Mouse (Mus musculus): ENCODE data around the gene Gfer. TPM values are rescaled to one million over a fixed set of nuclear protein-coding genes. Genes with fewer than 3 reads are reported as not detected.

The Gfer gene
- polyA plus RNA-seq, 1 experiment from 2014 or later: 50.2 TPM

DNA sequence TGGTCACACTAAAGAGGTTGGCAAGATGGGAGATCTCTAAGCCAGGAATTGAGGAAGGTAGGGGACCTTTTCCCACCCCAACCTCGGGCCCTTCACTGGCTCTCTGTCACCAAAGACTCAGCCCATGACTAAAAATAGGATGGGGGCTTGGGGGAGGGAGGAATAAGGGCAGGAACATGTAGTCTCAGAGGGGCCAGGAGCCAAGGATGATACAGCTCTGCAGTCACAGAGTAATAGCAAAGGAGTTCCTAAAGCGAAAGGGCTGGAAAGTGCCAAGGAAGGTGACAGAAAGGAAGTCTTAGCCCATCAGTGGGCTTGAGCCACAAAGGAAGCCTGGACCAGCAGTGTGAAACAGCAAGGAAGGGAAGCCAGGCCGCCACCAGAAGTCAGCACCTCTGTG lies 44.1 kb downstream of the Gfer start:
- WGBS: 70% methylated on average over 3 of the region's 3 CpGs
- H3K9ac ChIP-seq: no peak overlapping the region
- no peaks in the 10 kb centered on the region for H3K9me3 ChIP-seq
- H3K4me1 ChIP-seq: peaks cover 10% of the 10 kb centered on the region
- no peak overlapping the region for H3K4me3 ChIP-seq (replicated peaks)
- H3K4me2 ChIP-seq: no peak overlapping the region
- no peak overlapping the region for H3K27ac ChIP-seq
- H3K36me3 ChIP-seq (replicated peaks): no peaks in the 10 kb centered on the region
- ATAC-seq (ENCODE audit: low FRiP score): no peak
- peaks cover 71% of the 10 kb centered on the region for H3K27me3 ChIP-seq

- no peaks in the 10 kb centered on the region for H3K36me3 ChIP-seq (replicated peaks)
- WGBS: 74% methylated on average over 4 of the region's 4 CpGs
- ATAC-seq (ENCODE audit: low FRiP score): no peak
- H3K4me2 ChIP-seq: peak overlapping the region; percentile 99
- peaks cover 60% of the 10 kb centered on the region for H3K27me3 ChIP-seq
- no peak overlapping the region for H3K9ac ChIP-seq
- H3K27ac ChIP-seq: no peak overlapping the region
- no peak overlapping the region for H3K4me3 ChIP-seq (replicated peaks)
- no peaks in the 10 kb centered on the region for H3K9me3 ChIP-seq
- peaks cover 10% of the 10 kb centered on the region for H3K4me1 ChIP-seq
These were observed 45.2 kb downstream of the Gfer start for GRCm38 (mm10) chr17:24650766-24651165.

DNA sequence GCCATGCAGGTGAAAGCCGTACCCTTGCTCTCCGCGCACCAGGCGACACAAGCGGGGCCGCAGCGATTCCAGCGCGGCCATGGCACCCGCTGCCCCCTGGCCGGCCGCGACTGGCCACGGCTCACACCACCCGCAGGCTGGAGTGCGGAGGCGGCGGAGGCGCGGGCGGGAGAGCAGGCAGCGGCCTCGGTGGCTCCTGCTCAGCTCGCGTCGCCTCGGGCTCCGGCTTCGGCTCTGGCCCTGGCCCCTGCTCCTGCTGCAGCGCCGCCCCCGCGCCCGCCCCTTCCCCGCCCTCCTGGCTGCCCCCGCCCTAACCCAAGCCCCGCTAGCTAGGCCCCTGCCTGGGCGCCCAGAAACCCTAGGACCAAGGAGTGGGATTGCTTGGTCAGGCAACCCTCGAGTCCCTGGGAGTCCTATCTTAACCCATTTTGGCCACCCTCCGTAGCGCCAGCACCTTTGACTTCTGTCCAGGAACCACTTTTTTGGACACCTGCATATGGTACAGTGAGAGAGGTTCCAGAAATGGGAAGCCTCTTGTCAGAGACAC lies 45.8 kb downstream of the Gfer start, which contains the start of gene Slc9a3r2:
Gene Slc9a3r2, minus strand, starts transcription at position 258 of the 547 bp plus-strand sequence.
- H3K27me3 ChIP-seq: peaks cover 60% of the 10 kb centered on the region
- H3K4me3 ChIP-seq (replicated peaks): peak within 1 kb of the TSS; percentile 66
- H3K36me3 ChIP-seq (replicated peaks): no peaks in the 10 kb centered on the region
- H3K4me2 ChIP-seq: peak within 1 kb of the TSS; percentile 99
- under 1% methylated on average over 25 of the region's 41 CpGs for WGBS
- H3K4me1 ChIP-seq: peaks cover 10% of the 10 kb centered on the region
- H3K9me3 ChIP-seq: no peaks in the 10 kb centered on the region
- no peak within 1 kb of the TSS for H3K27ac ChIP-seq
- peak; percentile 47 for ATAC-seq (ENCODE audit: low FRiP score)
- H3K9ac ChIP-seq: peak within 1 kb of the TSS; percentile 81

GRCm38 (mm10) chr17:24649581-24650069 lies 46.3 kb downstream of the Gfer start:
- Histone ChIP-seq H3K4me1 (peaks cover 10% of the 10 kb centered on the region), H3K27ac (no peak overlapping the region)

GRCm38 (mm10) chr17:24648731-24649377 lies 47.1 kb downstream of the Gfer start:
- H3K4me3 ChIP-seq (replicated peaks): no peak overlapping the region
- H3K4me2 ChIP-seq: peak overlapping the region; percentile 99
- 85% methylated on average over 9 of the region's 10 CpGs for WGBS
- no peaks in the 10 kb centered on the region for H3K9me3 ChIP-seq
- no peaks in the 10 kb centered on the region for H3K36me3 ChIP-seq (replicated peaks)
- H3K4me1 ChIP-seq: peaks cover 10% of the 10 kb centered on the region
- 0 out of 2 replicates have a peak overlapping the region, but pooled peaks have one; percentile 81 for H3K9ac ChIP-seq
- no peak for ATAC-seq (ENCODE audit: low FRiP score)
- H3K27me3 ChIP-seq: peaks cover 50% of the 10 kb centered on the region
- no peak overlapping the region for H3K27ac ChIP-seq

More at GRCm38 (mm10) chr17:24649581-24650069, 46.3 kb downstream of the Gfer start:
- Histone ChIP-seq H3K4me2 (peak overlapping the region; percentile 99), H3K36me3 (replicated peaks) (no peaks in the 10 kb centered on the region), H3K9ac (peak overlapping the region; percentile 81), H3K9me3 (no peaks in the 10 kb centered on the region), H3K4me3 (replicated peaks) (peak overlapping the region; percentile 66), H3K27me3 (peaks cover 56% of the 10 kb centered on the region)
- WGBS: 1% methylated on average over 33 of the region's 35 CpGs
- ATAC-seq (ENCODE audit: low FRiP score): peak; percentile 47

- H3K4me3 ChIP-seq (replicated peaks): no peak overlapping the region
- no peaks in the 10 kb centered on the region for H3K36me3 ChIP-seq (replicated peaks)
- no peak for ATAC-seq (ENCODE audit: low FRiP score)
- H3K27ac ChIP-seq: no peak overlapping the region
- H3K4me2 ChIP-seq: no peak overlapping the region
- H3K9ac ChIP-seq: no peak overlapping the region
- H3K9me3 ChIP-seq: no peaks in the 10 kb centered on the region
- H3K4me1 ChIP-seq: peaks cover 10% of the 10 kb centered on the region
- WGBS: 82% methylated on average over 11 of the region's 11 CpGs
- H3K27me3 ChIP-seq: peaks cover 44% of the 10 kb centered on the region
These were observed 48.5 kb downstream of the Gfer start for GRCm38 (mm10) chr17:24647493-24647892.

GRCm38 (mm10) chr17:24646381-24646780 lies 49.6 kb downstream of the Gfer start:
- ATAC-seq (ENCODE audit: low FRiP score): no peak
- H3K36me3 ChIP-seq (replicated peaks): no peaks in the 10 kb centered on the region
- no peak overlapping the region for H3K4me2 ChIP-seq
- H3K27me3 ChIP-seq: peaks cover 33% of the 10 kb centered on the region
- H3K9ac ChIP-seq: no peak overlapping the region
- peaks cover 10% of the 10 kb centered on the region for H3K4me1 ChIP-seq
- H3K27ac ChIP-seq: no peak overlapping the region
- no peak overlapping the region for H3K4me3 ChIP-seq (replicated peaks)
- 92% methylated on average over 4 of the region's 4 CpGs for WGBS
- no peaks in the 10 kb centered on the region for H3K9me3 ChIP-seq

DNA sequence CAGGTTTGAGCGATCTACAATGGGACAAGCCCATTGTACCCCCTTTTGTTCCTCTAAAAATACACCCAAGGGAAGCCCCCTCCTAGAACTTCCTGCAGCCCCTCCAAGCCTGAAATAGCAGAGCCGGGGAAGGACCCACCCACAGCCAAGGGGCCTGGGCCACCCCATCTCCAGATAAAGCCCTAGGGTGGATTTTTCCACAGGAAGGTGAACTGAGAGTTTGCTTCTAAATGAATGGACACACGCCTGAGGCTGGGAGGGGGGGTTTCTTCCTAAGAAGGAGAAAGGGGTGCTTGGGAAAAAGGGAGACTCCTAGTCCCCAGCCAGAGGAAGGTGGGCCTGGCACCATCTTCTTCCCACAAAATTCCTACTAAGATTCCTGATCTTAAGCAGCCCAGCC lies 50.0 kb downstream of the Gfer start:
- peaks cover 28% of the 10 kb centered on the region for H3K27me3 ChIP-seq
- no peak overlapping the region for H3K4me2 ChIP-seq
- H3K36me3 ChIP-seq (replicated peaks): no peaks in the 10 kb centered on the region
- no peak for ATAC-seq (ENCODE audit: low FRiP score)
- no peaks in the 10 kb centered on the region for H3K9me3 ChIP-seq
- no peak overlapping the region for H3K4me3 ChIP-seq (replicated peaks)
- no peak overlapping the region for H3K27ac ChIP-seq
- H3K4me1 ChIP-seq: peaks cover 10% of the 10 kb centered on the region
- H3K9ac ChIP-seq: no peak overlapping the region
- 72% methylated on average over 3 of the region's 3 CpGs for WGBS

DNA sequence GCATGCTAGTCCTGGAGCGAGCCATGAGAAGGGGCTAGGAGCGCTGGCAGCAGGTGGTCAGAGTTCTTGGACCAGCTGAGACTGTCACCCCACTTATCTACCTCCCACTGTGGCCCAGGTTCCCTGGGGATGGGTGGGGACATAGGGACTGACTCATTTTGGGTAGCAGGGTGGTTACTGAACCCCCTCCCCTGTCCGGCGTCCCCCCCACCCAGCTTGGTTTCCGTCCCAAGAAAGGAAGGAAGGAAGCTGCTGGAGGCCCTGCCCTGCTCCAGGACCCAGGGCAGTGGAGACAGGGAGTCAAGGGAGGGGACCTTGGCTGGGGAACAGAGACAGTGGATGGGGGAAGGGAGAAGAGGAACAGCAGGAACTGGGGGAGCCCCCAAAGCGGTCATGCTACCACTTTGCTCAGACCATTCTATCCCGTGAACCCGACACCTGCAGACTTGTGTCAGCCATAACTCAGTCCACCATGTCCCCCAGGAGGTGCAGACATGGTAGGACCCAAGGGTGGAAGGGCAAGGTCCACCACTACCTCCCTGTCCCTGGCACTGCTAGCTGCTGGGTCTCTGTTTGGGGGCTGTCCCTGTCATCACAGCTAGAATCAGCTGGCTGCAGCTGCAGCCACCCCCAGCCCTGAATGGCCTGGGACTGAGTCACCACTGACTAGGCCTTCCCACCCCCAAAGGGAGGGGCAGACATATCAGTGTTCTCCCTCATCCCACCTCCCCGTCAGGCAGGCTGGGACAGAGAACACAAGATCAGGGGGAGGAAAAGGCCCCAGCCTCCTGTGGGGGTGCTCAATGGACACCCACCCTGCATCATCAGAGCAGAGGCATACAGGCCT lies 50.9 kb downstream of the Gfer start:
- 80% methylated on average over 9 of the region's 9 CpGs for WGBS
- H3K27ac ChIP-seq: 0 out of 2 replicates have a peak overlapping the region, but pooled peaks have one; percentile 21
- H3K4me1 ChIP-seq: peaks cover 8% of the 10 kb centered on the region
- H3K36me3 ChIP-seq (replicated peaks): no peaks in the 10 kb centered on the region
- no peak overlapping the region for H3K4me3 ChIP-seq (replicated peaks)
- peaks cover 20% of the 10 kb centered on the region for H3K27me3 ChIP-seq
- no peak overlapping the region for H3K9ac ChIP-seq
- H3K4me2 ChIP-seq: no peak overlapping the region
- no peaks in the 10 kb centered on the region for H3K9me3 ChIP-seq
- ATAC-seq (ENCODE audit: low FRiP score): no peak

DNA sequence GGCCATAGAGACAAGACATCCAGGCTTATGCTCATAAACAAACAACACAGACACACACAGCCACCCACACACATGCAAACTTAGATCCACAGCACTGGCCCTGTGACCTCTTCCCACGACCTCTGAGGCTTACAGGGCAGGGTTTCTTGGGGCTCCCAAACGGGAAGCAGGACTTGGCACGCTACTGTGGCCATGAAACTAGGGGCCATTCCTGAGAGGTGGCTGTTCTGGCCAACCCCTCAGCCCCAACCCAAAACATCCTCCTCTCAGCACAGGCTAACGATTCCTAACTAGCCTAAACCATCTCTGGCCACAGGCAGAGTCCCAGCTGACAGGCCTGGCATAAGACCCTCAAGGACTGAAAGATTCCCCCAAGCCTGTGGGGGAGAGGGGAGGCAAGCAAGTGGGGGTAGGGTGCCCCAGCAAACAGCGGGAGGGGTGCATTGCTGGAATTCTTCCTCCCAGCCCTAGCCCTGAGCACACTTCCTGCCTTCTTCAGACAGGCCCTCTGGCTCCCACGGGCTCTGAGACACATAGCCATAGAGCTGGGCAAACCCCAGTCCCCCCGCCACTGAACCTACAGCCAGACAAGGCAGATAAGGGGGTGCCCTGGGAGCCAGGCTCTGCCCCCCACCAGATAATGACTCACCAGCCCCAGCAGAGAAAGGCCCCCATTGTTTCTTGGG lies 51.8 kb downstream of the Gfer start:
- Histone ChIP-seq H3K36me3 (replicated peaks) (no peaks in the 10 kb centered on the region), H3K9me3 (no peaks in the 10 kb centered on the region), H3K4me1 (no peaks in the 10 kb centered on the region), H3K27me3 (peaks cover 11% of the 10 kb centered on the region), H3K4me3 (replicated peaks) (no peak overlapping the region), H3K27ac (peak overlapping the region; percentile 21; the same call in 1 of the 2 replicates), H3K9ac (no peak overlapping the region), H3K4me2 (no peak overlapping the region)
- ATAC-seq (ENCODE audit: low FRiP score): no peak
- WGBS: 66% methylated on average over 7 of the region's 7 CpGs
